Mouse (Mus musculus) spleen, adult 2 months (tissue): ENCODE measurements around the gene Rbms2. TPM values are rescaled to one million over a fixed set of nuclear protein-coding genes. Genes with fewer than 3 reads are reported as not detected.
"Not testable (repeated sequence)": the region's sequence is repeated elsewhere in the genome, so short reads cannot be mapped to it uniquely, and the experiment has no call there.

Experiments
- DNase-seq, 2 experiments: peaks; one replicate each; pipeline versions ENCODE4 v3.0.0 to v3.0.0-alpha.2; 2012 to 2021; ENCODE audit warnings: low spot score in 2 of 2, low read depth in 1 of 2
- H3K27ac ChIP-seq: fragments of 200-500 bp; 2 replicates; pipeline ENCODE4 v1.5.1; 2012; ENCODE audit warnings: low read length, inconsistent platforms; ENCODE audit not compliant: insufficient read depth
- H3K27me3 ChIP-seq: fragments of 200-500 bp; 2 replicates; pipeline ENCODE4 v1.6.1; 2012; ENCODE audit warnings: mild to moderate bottlenecking, moderate library complexity, low read length, inconsistent platforms; ENCODE audit not compliant: control insufficient read depth, insufficient read depth
- H3K36me3 ChIP-seq: fragments of 200-500 bp; 2 replicates; pipeline ENCODE4 v1.6.1; 2012; ENCODE audit warnings: mild to moderate bottlenecking, low read length, inconsistent platforms; ENCODE audit not compliant: control insufficient read depth, insufficient read depth
- H3K4me1 ChIP-seq: fragments of 200-500 bp; 2 replicates; pipeline ENCODE4 v1.6.1; 2011; ENCODE audit warnings: inconsistent platforms; ENCODE audit not compliant: control insufficient read depth, insufficient read depth, insufficient read length
- H3K4me3 ChIP-seq: fragments of 200-500 bp; 2 replicates; pipeline ENCODE4 v1.5.1; 2011; ENCODE audit warnings: mild to moderate bottlenecking, inconsistent platforms; ENCODE audit not compliant: insufficient read depth, insufficient read length; ENCODE audit errors: extremely low read depth
- CTCF ChIP-seq: fragments of 200-500 bp; IDR thresholded peaks from 2 replicates; pipeline ENCODE4 v1.5.1; 2011; ENCODE audit warnings: mild to moderate bottlenecking, inconsistent platforms; ENCODE audit not compliant: insufficient read depth, insufficient read length, insufficient replicate concordance; ENCODE audit errors: extremely low read depth
- POLR2A ChIP-seq: fragments of 200-500 bp; IDR thresholded peaks from 2 replicates; pipeline ENCODE4 v1.6.1; 2011; ENCODE audit warnings: low read depth, low read length, inconsistent platforms
- WGBS: fragments of 180-500 bp; shearing (Covaris S2); methylation state at CpG from one replicate; pipeline ENCODE4 v1.1.7; 2018; 5-methylcytosine and 5-hydroxymethylcytosine counted together
- polyA plus RNA-seq: library from polyadenylated mRNA; depleted of rRNA; stranded (reverse); fragments of >200 nt; gene quantifications from 2 replicates; pipeline ENCODE4 v1.2.3, GENCODE M21; 2012

The Rbms2 gene
- polyA plus RNA-seq, 1 experiment: 30.0 TPM

- TF ChIP-seq CTCF: no peak
- no peak for TF ChIP-seq POLR2A
- no peak for DNase-seq
- peaks cover 6% of the 10 kb centered on the region for H3K4me1 ChIP-seq
- H3K27me3 ChIP-seq: peaks cover 13% of the 10 kb centered on the region
- H3K4me3 ChIP-seq: peak overlapping the region; percentile 65; the same call in 1 of the 2 replicates
- 3% methylated on average over 67 of the region's 79 CpGs for WGBS
- H3K27ac ChIP-seq: no peak overlapping the region
- no peaks in the 10 kb centered on the region for H3K36me3 ChIP-seq
Observed at GRCm38 (mm10) chr10:128194551-128195461, 14.7 kb upstream of the Rbms2 start.

GRCm38 (mm10) chr10:128194024-128194550, 14.0 kb upstream of the Rbms2 start, which contains the start of gene Gls2:
Gene Gls2 (plus strand): TSS chr10:128194457.
- 1% methylated on average over 46 of the region's 46 CpGs for WGBS
- no peak within 1 kb of the TSS for H3K27ac ChIP-seq
- H3K4me3 ChIP-seq: peak within 1 kb of the TSS; percentile 65
- peaks cover 13% of the 10 kb centered on the region for H3K27me3 ChIP-seq
- peak; percentile 34 to 77 for DNase-seq
- TF ChIP-seq POLR2A: no peak
- TF ChIP-seq CTCF: no peak
- peaks cover 6% of the 10 kb centered on the region for H3K4me1 ChIP-seq
- H3K36me3 ChIP-seq: no peaks in the 10 kb centered on the region

- peaks cover 13% of the 10 kb centered on the region for H3K27me3 ChIP-seq
- peaks cover 6% of the 10 kb centered on the region for H3K4me1 ChIP-seq
- H3K27ac ChIP-seq: no peak overlapping the region
- TF ChIP-seq POLR2A: no peak
- TF ChIP-seq CTCF: no peak
- no peak overlapping the region for H3K4me3 ChIP-seq
- H3K36me3 ChIP-seq: no peaks in the 10 kb centered on the region
- WGBS: 96% methylated on average over 6 of the region's 6 CpGs
- DNase-seq: no peak
Observed at GRCm38 (mm10) chr10:128193113-128193512, 13.0 kb upstream of the Rbms2 start.

- not testable (repeated sequence) for H3K36me3 ChIP-seq, DNase-seq, H3K4me3 ChIP-seq, H3K4me1 ChIP-seq, H3K27ac ChIP-seq
- WGBS: 74% methylated on average over 3 of the region's 3 CpGs
- peaks cover 13% of the 10 kb centered on the region for H3K27me3 ChIP-seq
Observed at GRCm38 (mm10) chr10:128192030-128192766, 12.1 kb upstream of the Rbms2 start.

- TF ChIP-seq POLR2A: no peak
- TF ChIP-seq CTCF: no peak
- peaks cover 6% of the 10 kb centered on the region for H3K4me1 ChIP-seq
- no peak for DNase-seq
- WGBS: 46% methylated on average over 2 of the region's 2 CpGs
- H3K4me3 ChIP-seq: no peak overlapping the region
- peaks cover 13% of the 10 kb centered on the region for H3K27me3 ChIP-seq
- H3K27ac ChIP-seq: no peak overlapping the region
- no peaks in the 10 kb centered on the region for H3K36me3 ChIP-seq
Observed at GRCm38 (mm10) chr10:128191472-128191871, 11.4 kb upstream of the Rbms2 start.

- Histone ChIP-seq H3K36me3 (no peaks in the 10 kb centered on the region), H3K4me1 (no peaks in the 10 kb centered on the region), H3K4me3 (no peak overlapping the region), H3K27ac (no peak overlapping the region), H3K27me3 (0 out of 2 replicates have a peak, but pooled peaks cover 2% of the 10 kb centered on the region)
- TF ChIP-seq CTCF (peak; percentile 57; the same call in 1 of the 2 replicates), POLR2A (no peak)
- 51% methylated on average over 2 of the region's 2 CpGs for WGBS
- peak; percentile 50 to 70 for DNase-seq
Observed at GRCm38 (mm10) chr10:128188242-128188877, 8.3 kb upstream of the Rbms2 start.

- Histone ChIP-seq H3K4me1 (no peaks in the 10 kb centered on the region), H3K36me3 (no peaks in the 10 kb centered on the region), H3K4me3 (no peak overlapping the region), H3K27ac (no peak overlapping the region), H3K27me3 (no peaks in the 10 kb centered on the region)
- WGBS: 70% methylated on average over 5 of the region's 5 CpGs
- no peak for TF ChIP-seq POLR2A
- TF ChIP-seq CTCF: no peak
- no peak for DNase-seq
Observed at GRCm38 (mm10) chr10:128187181-128187605, 7.1 kb upstream of the Rbms2 start.
